Mouse (Mus musculus) small intestine, adult 2 months (tissue): ENCODE results near the gene Plcxd1.

Experiments used
- CTCF ChIP-seq: fragments of 200-500 bp; IDR thresholded peaks from 2 replicates; pipeline ENCODE4 v1.5.1; 2012; ENCODE audit warnings: low read depth, mild to moderate bottlenecking, control low read depth, inconsistent platforms, low read length, moderate library complexity, mixed read lengths; ENCODE audit not compliant: insufficient replicate concordance, insufficient read length; ENCODE audit errors: extremely low read depth
- POLR2A ChIP-seq: fragments of 200-500 bp; IDR thresholded peaks from 2 replicates; pipeline ENCODE4 v1.6.1; 2012; ENCODE audit warnings: low read depth, mild to moderate bottlenecking, control low read depth, inconsistent platforms, low read length, moderate library complexity

DNA sequence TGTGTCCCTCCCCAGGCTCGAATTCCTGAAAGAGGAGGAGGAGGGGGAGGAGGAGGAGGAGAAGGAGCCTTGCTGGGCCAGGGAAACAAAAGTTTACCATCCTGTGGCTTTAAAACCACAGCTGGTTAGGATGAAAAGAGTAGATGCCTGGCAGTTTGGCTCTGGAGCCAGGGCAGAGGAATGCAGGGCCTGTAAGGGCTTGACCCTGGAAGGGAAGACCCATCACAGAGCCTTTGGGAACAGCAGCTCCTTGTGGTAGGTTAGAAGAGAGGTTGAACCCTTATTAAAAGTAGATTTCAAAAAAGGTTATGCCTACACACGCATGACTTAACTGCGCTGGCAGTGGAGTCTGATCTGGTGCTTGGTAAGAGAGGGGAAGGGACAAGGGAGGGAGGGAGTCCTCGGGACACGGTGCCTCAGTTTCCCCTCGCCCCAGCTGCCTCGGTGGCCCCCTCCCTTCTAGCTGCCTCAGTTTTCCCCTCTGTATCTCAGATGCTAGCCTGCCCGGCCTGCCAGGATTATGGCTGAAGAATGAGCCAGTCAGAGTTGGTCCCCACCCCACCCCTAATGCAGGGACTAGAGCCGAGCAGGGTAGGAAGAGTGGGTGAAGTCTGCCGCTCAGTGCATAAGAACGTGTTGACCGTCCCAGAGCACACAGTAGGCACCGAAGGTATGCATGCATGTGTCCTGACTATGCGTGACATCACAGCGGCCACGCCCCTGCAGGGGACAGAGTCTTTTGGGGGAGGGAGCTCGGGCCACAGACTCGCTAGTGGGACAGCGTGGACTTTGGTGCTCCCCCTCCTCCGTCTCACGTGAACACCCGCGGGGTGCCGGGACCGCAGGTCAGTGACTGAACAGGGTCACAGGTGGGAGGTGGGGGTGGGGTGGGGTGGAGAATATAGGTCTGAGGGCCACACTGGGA lies at the start of gene Plcxd1:
- no peak for TF ChIP-seq CTCF
- TF ChIP-seq POLR2A: no peak
